Mouse (Mus musculus) forebrain, embryonic 15.5 days (tissue): ENCODE measurements at regions not wholly inside any gene's neighbourhood (a gene's known extent, or its start where the extent isn't known, plus 50 kb on each side); places are given as distances from the start of the nearest gene placed in this dataset.

Source experiments
- ATAC-seq: fragments of 200-750 bp; cut with Nextera tagmentation; replicated peaks from 2 replicates; pipeline ENCODE4 v1.8.0; 2017; ENCODE audit warnings: mild to moderate bottlenecking, moderate TSS enrichment, moderate library complexity
- H3K27ac ChIP-seq: fragments of 300-500 bp; sonication (generic); replicated peaks from 2 replicates; pipeline ENCODE4 v1.5.1; 2015; ENCODE audit warnings: mild to moderate bottlenecking, inconsistent platforms
- H3K27me3 ChIP-seq: fragments of 300-500 bp; sonication (generic); 2 replicates; pipeline ENCODE4 v1.6.1; 2015; ENCODE audit warnings: inconsistent platforms
- H3K36me3 ChIP-seq: fragments of 300-500 bp; sonication (generic); 2 replicates; pipeline ENCODE4 v1.6.1; 2015; ENCODE audit warnings: mild to moderate bottlenecking, inconsistent platforms
- H3K4me1 ChIP-seq: fragments of 300-500 bp; sonication (generic); 2 replicates; pipeline ENCODE4 v1.6.1; 2015; ENCODE audit warnings: inconsistent platforms
- H3K4me2 ChIP-seq: fragments of 300-500 bp; sonication (generic); replicated peaks from 2 replicates; pipeline ENCODE4 v1.6.1; 2015; ENCODE audit warnings: mild to moderate bottlenecking, inconsistent platforms
- H3K4me3 ChIP-seq: fragments of 300-500 bp; sonication (generic); 2 replicates; pipeline ENCODE4 v1.5.1; 2015; ENCODE audit warnings: mild to moderate bottlenecking, inconsistent platforms
- H3K9ac ChIP-seq: fragments of 300-500 bp; sonication (generic); replicated peaks from 2 replicates; pipeline ENCODE4 v1.6.1; 2015; ENCODE audit warnings: mild to moderate bottlenecking, inconsistent platforms
- H3K9me3 ChIP-seq: fragments of 300-500 bp; sonication (generic); 2 replicates; pipeline ENCODE4 v1.6.1; 2016; ENCODE audit warnings: inconsistent platforms
- WGBS: fragments of 180-500 bp; shearing (Covaris S2); methylation state at CpG from one replicate; pipeline ENCODE4 v1.1.7; 2015; ENCODE audit warnings: mixed read lengths; 5-methylcytosine and 5-hydroxymethylcytosine counted together

- WGBS, result 5% methylated on average over 4 of the region's 4 CpGs
- peak; percentile 74 for ATAC-seq
Observed at GRCm38 (mm10) chr13:96188618-96189017, 56.2 kb upstream of the Sv2c start.

More at GRCm38 (mm10) chr13:96188618-96189017, 56.2 kb upstream of the Sv2c start:
- H3K27me3 ChIP-seq, result no peaks in the 10 kb centered on the region
- no peaks in the 10 kb centered on the region for H3K9me3 ChIP-seq
- H3K4me3 ChIP-seq, result no peak overlapping the region
- H3K36me3 ChIP-seq, result no peaks in the 10 kb centered on the region
- peak overlapping the region; percentile 53 for H3K27ac ChIP-seq
- H3K4me1 ChIP-seq, result peaks cover 13% of the 10 kb centered on the region
- H3K4me2 ChIP-seq, result no peak overlapping the region
- H3K9ac ChIP-seq, result no peak overlapping the region
